Comparison of ENCODE assay signal across 8 mouse cellular contexts in the genomic region with DNA sequence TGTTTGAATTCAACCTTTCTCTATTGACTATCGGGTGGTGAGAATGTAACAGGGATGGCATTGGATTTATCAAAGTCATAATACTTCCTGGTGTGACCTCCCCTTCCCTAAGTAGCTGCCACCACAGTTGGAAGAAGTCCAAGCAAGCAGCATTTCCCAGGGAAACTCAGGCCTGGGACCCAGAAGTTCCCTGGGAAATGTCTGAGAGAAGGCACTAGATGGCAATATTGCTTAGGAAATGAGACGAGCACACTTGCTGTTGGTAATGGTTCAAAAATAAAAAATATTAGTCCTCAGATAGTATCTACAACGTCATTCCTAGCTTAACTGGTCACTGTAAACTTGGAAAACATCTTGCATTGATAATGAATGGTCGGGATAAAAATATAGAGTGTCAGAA. TPM values are rescaled to one million over a fixed set of nuclear protein-coding genes. Genes with fewer than 3 reads are reported as not detected.
DNase-seq lines count a peak whose midpoint lies in the region; ATAC-seq lines count a peak whose summit lies in the region.

No protein-coding gene starts in this region.

- intact Hi-C loops in heart, postnatal 25 days (cut with DNase I), result loop anchor here (5.0 kb wide), 2 partner anchors 591 to 1471 kb away; no protein-coding TSS in a partner anchor

- DNase-seq in heart, adult 8-10 months (ENCODE audit: low spot score), result peak; percentile 25
- DNase-seq in heart, postnatal 25 days (ENCODE audit: low spot score), result no peak
- peak; percentile 40 for DNase-seq in 416B (ENCODE audit: low read depth)
- peak; percentile 49 for DNase-seq in Muller cell, postnatal 12 days (ENCODE audit: inconsistent ontology term)
- DNase-seq in kidney, postnatal 14 days, result peak; percentile 53
- DNase-seq in frontal cortex, postnatal 10 days (ENCODE audit: low spot score in 2 of 2), result no peak
- DNase-seq in urinary bladder, postnatal 25 days (ENCODE audit: low spot score), result no peak

- no peak for ATAC-seq in megakaryocyte, adult 5-6 weeks (ENCODE audit: poor library complexity, severe bottlenecking)

RNA-seq across cellular contexts. Expression of a gene that starts 35.0 kb away (rescaled TPM):
- under 1 TPM; 0.22 to 0.37 (median 0.33) TPM for total RNA-seq in heart, adult 8-10 months (2022)
- total RNA-seq in heart, postnatal 25 days (2021), result under 1 TPM; 0.42 to 0.59 TPM
- total RNA-seq in megakaryocyte, adult 5-6 weeks (2015), result not detected in 2 replicates
- not detected in 2 replicates for total RNA-seq in megakaryocyte, adult 5-6 weeks (2017)

RNA-seq across cellular contexts. Expression of a gene that starts 38.6 kb away (rescaled TPM):
- total RNA-seq in heart, adult 8-10 months (2022), result 100 to 1,000 TPM; 113 to 128 (median 122) TPM
- 10 to 100 TPM; 88.1 to 93.4 TPM for total RNA-seq in heart, postnatal 25 days (2021)
- total RNA-seq in megakaryocyte, adult 5-6 weeks (2015), result 9.5 TPM in 2 replicates
- 4.5 and 4.6 TPM in 2 replicates for total RNA-seq in megakaryocyte, adult 5-6 weeks (2017)

RNA-seq across cellular contexts. Expression of a gene that starts 53.8 kb away (rescaled TPM):
- total RNA-seq in heart, adult 8-10 months (2022), result under 1 TPM in 1 of 4 experiments, not detected in 3; 0.12 TPM
- total RNA-seq in heart, postnatal 25 days (2021), result under 1 TPM in 1 of 2 experiments, not detected in 1; 0.08 TPM
- not detected in 2 replicates for total RNA-seq in megakaryocyte, adult 5-6 weeks (2015)
- 0.11 TPM in 1 of 2 replicates, not detected in the other for total RNA-seq in megakaryocyte, adult 5-6 weeks (2017)

Comparison
In these comparisons a context has a peak if more than half of its experiments do, and no peak if none do; other contexts are left out.
1. DNase-seq: peak in heart, adult 8-10 months (single experiment), 416B (single experiment), Muller cell, postnatal 12 days (single experiment) and kidney, postnatal 14 days (single experiment); none in heart, postnatal 25 days (single experiment), frontal cortex, postnatal 10 days (0 of 2) and urinary bladder, postnatal 25 days (single experiment).
2. RNA of a gene that starts 38.6 kb away (total RNA-seq): 113 to 128 TPM in heart, adult 8-10 months and 88.1 to 93.4 TPM in heart, postnatal 25 days; 4.5 to 9.5 TPM in megakaryocyte, adult 5-6 weeks; every median in the first group is over 4 times any median in the second.